Mouse (Mus musculus) MEL-GATA-1-ER (cell line): ENCODE data around the gene Smcr8.
"Not testable (repeated sequence)": the region's sequence is repeated elsewhere in the genome, so short reads cannot be mapped to it uniquely, and the experiment has no call there.

Experiments used
- DNase-seq: peaks from one replicate; pipeline ENCODE4 v3.0.0-alpha.2; 2012; ENCODE audit warnings: low read depth; ENCODE audit errors: extremely low read depth

Smcr8 gene

DNA sequence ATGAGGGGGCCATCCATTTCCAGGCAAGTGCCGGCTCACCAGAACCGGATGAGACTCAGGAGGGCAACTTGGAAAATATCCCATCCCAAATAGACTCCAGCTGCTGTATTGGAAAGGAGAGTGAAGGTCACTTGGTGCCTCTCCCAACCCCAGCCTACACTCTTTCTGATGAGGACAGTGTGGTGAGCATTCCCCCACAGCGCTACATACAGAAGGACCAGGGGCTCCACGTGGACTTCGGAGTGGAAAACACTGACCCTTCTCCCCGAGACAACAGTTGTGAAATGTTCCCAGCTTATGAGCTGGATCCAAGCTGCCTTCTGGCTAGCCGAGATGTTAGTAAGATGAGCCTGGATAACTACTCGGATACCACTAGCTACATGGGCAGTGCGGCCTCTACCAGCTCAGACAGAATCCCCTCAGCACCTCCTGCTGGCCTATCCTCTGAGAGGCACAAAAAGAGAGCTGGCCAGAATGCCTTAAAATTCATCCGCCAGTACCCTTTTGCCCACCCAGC, 2.4 kb downstream of the Smcr8 start:
- DNase-seq = no peak

GRCm38 (mm10) chr11:60784179-60784922, 7.0 kb downstream of the Smcr8 start:
- DNase-seq = no peak

- DNase-seq = no peak
Measured at GRCm38 (mm10) chr11:60787595-60787994, 10.3 kb downstream of the Smcr8 start.

DNA sequence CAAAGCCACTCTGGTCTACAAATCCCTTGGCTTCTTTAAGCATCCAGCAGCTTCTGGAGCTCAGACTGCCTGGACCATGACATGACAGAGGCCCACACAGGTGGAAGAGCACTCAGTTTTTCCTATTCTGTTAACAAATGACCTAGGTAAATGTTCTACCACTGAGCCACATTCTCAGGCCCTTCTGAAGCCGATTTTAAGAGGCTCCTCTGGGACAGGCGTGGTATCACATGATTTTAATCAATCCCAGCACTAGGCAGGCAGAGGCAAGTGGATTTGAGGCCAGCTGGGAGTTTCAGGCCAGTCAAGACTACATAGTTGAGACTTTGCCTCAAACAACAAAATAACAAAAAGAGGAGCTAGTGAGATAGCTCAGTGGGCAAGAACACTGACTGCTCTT, 13.1 kb downstream of the Smcr8 start:
- no peak for DNase-seq

GRCm38 (mm10) chr11:60796342-60796741, 19.0 kb downstream of the Smcr8 start:
- no peak for DNase-seq

GRCm38 (mm10) chr11:60799977-60800376, 22.7 kb downstream of the Smcr8 start:
- DNase-seq = no peak

GRCm38 (mm10) chr11:60800892-60801291, 23.6 kb downstream of the Smcr8 start:
- DNase-seq = no peak

- DNase-seq = peak; percentile 63
Measured at GRCm38 (mm10) chr11:60808286-60809070, 31.2 kb downstream of the Smcr8 start.

DNA sequence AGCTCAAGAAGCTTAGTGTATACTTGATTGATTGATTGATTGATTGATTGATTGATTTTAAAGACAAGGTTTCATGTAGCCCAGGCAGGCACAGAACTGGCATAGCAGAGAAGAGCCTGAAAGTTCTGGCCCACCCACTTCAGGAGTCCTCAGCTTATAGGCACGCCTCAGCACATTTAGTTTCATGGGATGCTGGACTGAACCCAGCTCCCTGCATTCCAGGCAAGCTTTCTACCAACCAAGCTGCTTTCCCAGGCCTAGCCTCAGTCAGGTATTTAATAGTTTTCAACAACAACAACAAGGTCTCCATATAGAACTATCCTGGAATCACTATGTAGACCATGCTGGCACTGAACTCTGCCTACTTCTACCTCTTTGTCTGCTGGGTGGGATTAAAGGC, 32.2 kb downstream of the Smcr8 start:
- DNase-seq = no peak

GRCm38 (mm10) chr11:60810046-60810965, 33.0 kb downstream of the Smcr8 start:
- DNase-seq = no peak

DNA sequence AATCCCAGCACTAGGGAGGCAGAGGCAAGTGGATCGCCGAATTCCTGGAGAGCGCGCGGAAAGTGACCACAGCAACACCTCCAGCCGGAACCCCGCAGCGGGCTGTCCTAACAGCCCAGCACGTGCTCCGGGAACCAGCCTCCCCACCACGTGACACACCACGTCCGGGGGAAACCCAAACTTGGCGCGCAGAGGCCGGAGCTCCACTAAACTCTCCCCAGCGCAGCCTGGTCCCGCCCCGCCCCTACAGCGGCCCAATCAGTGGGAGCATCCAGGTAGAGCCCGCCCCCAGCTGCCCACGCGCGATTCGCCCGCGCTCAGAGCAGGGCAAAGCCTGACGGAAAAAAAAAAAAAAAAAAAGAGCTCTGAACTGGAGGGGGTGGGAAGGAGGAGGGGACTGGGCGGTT, 33.7 kb downstream of the Smcr8 start:
- DNase-seq = peak; percentile 87

DNA sequence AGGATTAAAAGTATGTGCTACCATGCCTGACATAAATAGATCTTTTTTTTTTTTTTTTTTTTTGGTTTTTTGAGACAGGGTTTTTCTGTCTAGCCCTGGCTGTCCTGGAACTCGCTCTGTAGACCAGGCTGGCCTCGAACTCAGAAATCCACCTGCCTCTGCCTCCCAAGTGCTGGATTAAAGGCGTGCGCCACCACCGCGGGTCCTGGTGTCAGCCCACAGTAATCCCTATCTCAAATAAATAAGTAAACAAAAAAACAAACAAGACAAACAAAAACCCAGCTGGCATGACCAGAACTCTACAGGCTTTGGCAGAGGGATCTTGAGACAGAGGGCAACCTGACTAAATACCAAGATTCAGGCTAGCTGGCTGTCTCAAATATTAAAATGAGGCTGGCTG, 34.3 kb downstream of the Smcr8 start, which contains the start of gene Shmt1:
Shmt1 (minus strand) TSS at position 101 of the 400 bp plus-strand sequence.
- not testable (repeated sequence) for DNase-seq

- DNase-seq = no peak
Measured at GRCm38 (mm10) chr11:60816398-60816797, 39.1 kb downstream of the Smcr8 start.

DNA sequence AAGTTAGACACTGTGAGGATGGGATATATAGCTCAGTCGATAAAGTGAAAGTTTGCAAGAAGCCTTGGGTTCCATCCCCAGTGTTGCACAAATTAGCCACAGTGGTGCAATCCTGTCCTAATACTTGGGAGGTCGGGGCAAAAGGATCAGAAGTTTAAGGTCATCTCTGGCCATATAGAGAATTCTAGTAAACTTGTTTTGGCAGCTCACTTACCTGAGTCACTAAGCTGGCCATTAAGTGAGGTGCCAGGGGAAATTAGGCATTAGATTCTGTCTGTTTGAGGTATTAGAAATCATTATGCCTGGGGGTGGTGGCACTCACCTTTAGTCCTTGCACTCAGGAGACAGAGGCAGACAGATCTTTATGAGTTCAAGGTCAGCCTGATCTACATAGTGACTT, 46.4 kb downstream of the Smcr8 start:
- no peak for DNase-seq

GRCm38 (mm10) chr11:60825191-60825590, 47.9 kb downstream of the Smcr8 start:
- DNase-seq = no peak

DNA sequence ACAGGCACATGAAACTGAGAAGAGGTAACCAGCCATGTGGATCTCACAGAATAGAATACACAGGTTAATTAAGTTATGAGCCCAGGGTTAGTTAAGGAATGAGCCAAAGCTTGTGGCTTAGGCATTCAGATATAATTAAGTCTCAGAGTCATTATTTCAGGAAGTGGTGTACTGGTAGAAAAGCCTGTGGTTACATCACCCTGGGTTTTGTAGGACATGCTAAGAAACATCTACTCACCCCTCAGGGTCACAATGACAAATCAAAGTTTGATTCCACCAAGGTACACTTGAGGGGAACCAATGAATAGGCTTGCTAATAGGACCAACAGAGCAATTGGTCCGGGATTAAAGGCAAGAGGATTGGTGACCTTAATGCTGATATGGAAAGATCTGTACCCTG, 49.4 kb downstream of the Smcr8 start:
- DNase-seq = no peak

DNA sequence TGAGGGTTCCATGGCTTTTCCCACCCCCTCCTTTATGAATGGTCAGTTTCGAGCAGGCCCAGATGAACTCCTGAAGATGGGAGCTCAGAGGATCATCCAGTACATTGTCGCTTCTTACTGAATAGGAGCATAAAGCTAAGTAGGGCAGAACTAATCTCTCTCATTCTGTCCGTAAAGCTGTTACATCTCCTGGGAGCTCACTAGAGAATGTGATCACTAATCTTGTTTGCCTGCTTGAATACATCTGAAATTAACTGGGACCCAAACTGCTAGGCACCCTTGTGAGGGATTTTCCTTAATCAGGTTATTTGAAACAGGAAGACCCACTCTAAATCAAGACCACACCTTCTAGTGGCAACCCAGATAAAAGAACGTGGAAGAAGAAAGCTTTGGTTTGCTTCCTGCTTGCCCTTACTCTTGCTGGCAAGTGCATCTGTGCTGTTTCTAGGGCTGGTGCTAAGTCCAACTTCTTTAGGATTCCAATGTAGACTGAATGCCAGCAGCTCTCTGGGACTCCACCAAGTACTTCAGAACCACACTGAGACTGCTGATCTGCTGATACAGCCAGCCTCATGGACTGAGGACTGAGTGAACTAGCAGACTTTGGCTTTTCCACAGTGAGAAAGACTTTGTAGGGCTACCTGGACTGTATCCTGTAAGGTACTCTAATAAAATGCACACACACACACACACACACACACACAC, 50.1 kb downstream of the Smcr8 start:
- no peak for DNase-seq

DNA sequence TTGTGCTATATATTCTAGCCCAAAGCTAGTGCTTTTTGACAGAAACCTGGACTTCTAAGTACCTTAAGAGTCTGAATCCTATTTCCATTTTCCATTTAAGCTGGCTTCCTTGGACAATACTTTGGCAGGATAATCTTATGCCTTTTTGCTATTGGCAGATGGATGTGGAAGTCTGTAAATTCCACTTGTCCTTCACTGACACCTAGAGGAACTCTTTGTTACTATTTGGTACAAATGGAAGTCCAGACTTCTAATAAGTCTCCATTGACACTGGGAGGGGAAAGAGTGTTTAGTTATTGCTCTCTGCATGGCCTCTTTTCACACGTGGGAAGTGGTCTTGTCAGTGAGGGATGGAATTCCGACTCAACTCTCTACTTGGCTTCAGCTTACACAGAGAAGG, 51.6 kb downstream of the Smcr8 start:
- no peak for DNase-seq

DNA sequence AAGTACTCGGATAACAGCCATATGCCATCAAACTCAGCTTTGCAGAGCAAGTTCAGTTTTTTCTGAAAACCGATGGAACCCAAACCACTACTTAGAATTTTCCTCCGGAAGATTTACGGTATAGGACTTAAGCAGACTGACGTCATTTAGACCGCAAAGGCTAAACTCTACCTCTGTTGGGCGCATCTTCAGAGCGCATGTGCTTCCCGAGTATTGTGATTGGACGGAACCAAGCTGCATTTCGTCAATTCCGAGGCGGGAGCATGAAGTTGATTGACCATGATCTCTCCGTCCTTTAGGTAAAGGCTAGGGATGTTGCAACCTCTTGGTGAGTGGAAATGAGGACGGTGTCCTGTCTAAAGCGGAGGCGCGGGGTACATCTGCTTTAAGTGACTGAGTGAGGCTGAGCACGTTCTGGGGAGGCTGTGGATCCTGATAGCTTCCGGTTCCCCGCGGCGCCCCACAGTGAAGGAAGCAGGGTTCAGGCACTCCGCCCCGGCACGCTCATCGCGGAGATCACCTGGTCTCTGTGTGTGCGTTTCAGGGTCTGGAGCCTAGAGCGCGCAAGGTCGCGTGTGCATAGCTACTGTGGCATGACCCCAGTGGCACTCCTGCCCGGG, 53.2 kb downstream of the Smcr8 start, which contains the start of gene Dhrs7b:
Dhrs7b (plus strand) TSS at position 199 of the 620 bp plus-strand sequence.
- peak; percentile 98 for DNase-seq

- DNase-seq = no peak
Measured at GRCm38 (mm10) chr11:60836897-60837296, 59.6 kb downstream of the Smcr8 start.
